Mouse (Mus musculus) cerebral cortex, adult 2 months (tissue): ENCODE results near the gene Akr1c14.

ENCODE experiments used
- WGBS: fragments of 180-500 bp; shearing (Covaris S2); methylation state at CpG from one replicate; pipeline ENCODE4 v1.1.7; 2018; 5-methylcytosine and 5-hydroxymethylcytosine counted together

Akr1c14 gene

GRCm38 (mm10) chr13:4048719-4049118 is at the start of gene Akr1c14:
Gene Akr1c14 (plus strand): TSS chr13:4049011.
- WGBS, result 60% methylated on average over 2 of the region's 2 CpGs

- WGBS, result 14% methylated on average over 3 of the region's 3 CpGs
Measured at GRCm38 (mm10) chr13:4001687-4002086, 47.1 kb upstream of the Akr1c14 start.

- WGBS, result 88% methylated on average over 4 of the region's 4 CpGs
Measured at GRCm38 (mm10) chr13:4010784-4011183, 38.0 kb upstream of the Akr1c14 start.

GRCm38 (mm10) chr13:4029897-4030296 is 18.9 kb upstream of the Akr1c14 start:
- WGBS, result 80% methylated on average over 2 of the region's 2 CpGs

GRCm38 (mm10) chr13:4032512-4032911 is 16.3 kb upstream of the Akr1c14 start:
- 22% methylated on average over 3 of the region's 3 CpGs for WGBS

- 80% methylated on average over 3 of the region's 3 CpGs for WGBS
Measured at GRCm38 (mm10) chr13:4035052-4035451, 13.8 kb upstream of the Akr1c14 start.

- WGBS, result 65% methylated on average over 3 of the region's 3 CpGs
Measured at GRCm38 (mm10) chr13:4046113-4046512, 2.7 kb upstream of the Akr1c14 start.

GRCm38 (mm10) chr13:4046841-4047240 is 2.0 kb upstream of the Akr1c14 start:
- WGBS, result 50% methylated on average over 2 of the region's 2 CpGs

- WGBS, result 96% methylated on average over 1 of the region's 1 CpGs
Measured at GRCm38 (mm10) chr13:4048226-4048625, 585 bp upstream of the Akr1c14 start.

- 67% methylated on average over 3 of the region's 3 CpGs for WGBS
Measured at GRCm38 (mm10) chr13:4055450-4055849, 6.6 kb downstream of the Akr1c14 start.

- WGBS, result 89% methylated on average over 2 of the region's 2 CpGs
Measured at GRCm38 (mm10) chr13:4056211-4056610, 7.4 kb downstream of the Akr1c14 start.

- WGBS, result 66% methylated on average over 2 of the region's 2 CpGs
Measured at GRCm38 (mm10) chr13:4058239-4058638, 9.4 kb downstream of the Akr1c14 start.

GRCm38 (mm10) chr13:4059363-4059762 is 10.6 kb downstream of the Akr1c14 start:
- 39% methylated on average over 5 of the region's 5 CpGs for WGBS

GRCm38 (mm10) chr13:4060214-4060730 is 11.5 kb downstream of the Akr1c14 start:
- 60% methylated on average over 3 of the region's 3 CpGs for WGBS

- 88% methylated on average over 9 of the region's 9 CpGs for WGBS
Measured at GRCm38 (mm10) chr13:4076517-4077435, 28.0 kb downstream of the Akr1c14 start.

GRCm38 (mm10) chr13:4110281-4111188 is 61.7 kb downstream of the Akr1c14 start:
- 41% methylated on average over 6 of the region's 6 CpGs for WGBS

- 78% methylated on average over 2 of the region's 2 CpGs for WGBS
Measured at GRCm38 (mm10) chr13:4119181-4119904, 70.5 kb downstream of the Akr1c14 start.

- 66% methylated on average over 7 of the region's 7 CpGs for WGBS
Measured at GRCm38 (mm10) chr13:4123146-4123545, 74.3 kb downstream of the Akr1c14 start.

- WGBS, result 92% methylated on average over 6 of the region's 6 CpGs
Measured at GRCm38 (mm10) chr13:4124471-4124870, 75.7 kb downstream of the Akr1c14 start.

- WGBS, result 46% methylated on average over 1 of the region's 1 CpGs
Measured at GRCm38 (mm10) chr13:4125846-4126245, 77.0 kb downstream of the Akr1c14 start.

GRCm38 (mm10) chr13:4129100-4129499 is 80.3 kb downstream of the Akr1c14 start:
- WGBS, result 41% methylated on average over 5 of the region's 5 CpGs
